Mouse (Mus musculus) layer of hippocampus, adult 18-20 months (tissue): ENCODE results near the gene Pthlh. TPM values are rescaled to one million over a fixed set of nuclear protein-coding genes. Genes with fewer than 3 reads are reported as not detected.
A peak's percentile ranks its signal among the peaks of the same experiment; 100 is the strongest.

ENCODE experiments used
- DNase-seq, 2 experiments: peaks; one replicate each; pipeline ENCODE4 v3.0.0; 2022; ENCODE audit warnings: low spot score in 2 of 2
- long read RNA-seq: library from polyadenylated mRNA; stranded (forward); transcript quantifications from one replicate; pipeline ENCODE4 v2.0.0, GENCODE M21; 2021
- total RNA-seq, 2 experiments: library from RNA; stranded (reverse); gene quantifications; 2 replicates each; pipeline ENCODE4 v1.2.3; 2021

Pthlh gene
- 1 to 10 TPM; 2.2 to 2.9 TPM for total RNA-seq
- long read RNA-seq, transcript Pthlh-201 (4 exons, 1,603 nt): major isoform, 5 of 5 reads
- long read RNA-seq, partial matches to known transcripts: 0 of 5 reads
- long read RNA-seq, other reads (novel, unspliced or antisense): 0 of 5 reads

- DNase-seq: peak; percentile 22 to 34
These were observed at the start of gene Pthlh for GRCm38 (mm10) chr6:147263587-147264565. Gene Pthlh, minus strand, starts transcription at chr6:147264183.

- no peak for DNase-seq
These were observed 49.3 kb upstream of the Pthlh start for GRCm38 (mm10) chr6:147313331-147313730.

- no peak for DNase-seq
These were observed 46.5 kb upstream of the Pthlh start for GRCm38 (mm10) chr6:147310435-147310978.

GRCm38 (mm10) chr6:147310035-147310434, 46.1 kb upstream of the Pthlh start:
- DNase-seq: no peak

- DNase-seq: peak in 1 of 2 experiments; percentile 21
These were observed 40.3 kb upstream of the Pthlh start for GRCm38 (mm10) chr6:147304236-147304635.

- DNase-seq: peak in 1 of 2 experiments; percentile 24
These were observed 35.6 kb upstream of the Pthlh start for GRCm38 (mm10) chr6:147299607-147300006.

- DNase-seq: no peak
These were observed 15.3 kb upstream of the Pthlh start for GRCm38 (mm10) chr6:147279309-147279708.

GRCm38 (mm10) chr6:147268143-147268790, 4.3 kb upstream of the Pthlh start:
- DNase-seq: no peak

GRCm38 (mm10) chr6:147266466-147266865, 2.5 kb upstream of the Pthlh start:
- no peak for DNase-seq

- no peak for DNase-seq
These were observed 805 bp downstream of the Pthlh start for GRCm38 (mm10) chr6:147263178-147263577.

- DNase-seq: no peak
These were observed 2.4 kb downstream of the Pthlh start for GRCm38 (mm10) chr6:147261616-147262015.

- no peak for DNase-seq
These were observed 3.2 kb downstream of the Pthlh start for GRCm38 (mm10) chr6:147260766-147261165.

- DNase-seq: peak in 1 of 2 experiments; percentile 12
These were observed 16.2 kb downstream of the Pthlh start for GRCm38 (mm10) chr6:147247782-147248181.

GRCm38 (mm10) chr6:147244294-147244693, 19.7 kb downstream of the Pthlh start:
- DNase-seq: no peak

- DNase-seq: no peak
These were observed 20.3 kb downstream of the Pthlh start for GRCm38 (mm10) chr6:147243655-147244054.

GRCm38 (mm10) chr6:147241541-147241940, 22.4 kb downstream of the Pthlh start:
- no peak for DNase-seq

GRCm38 (mm10) chr6:147240203-147240804, 23.7 kb downstream of the Pthlh start:
- DNase-seq: peak; percentile 24 to 68

- DNase-seq: no peak
These were observed 37.3 kb downstream of the Pthlh start for GRCm38 (mm10) chr6:147226696-147227095.

GRCm38 (mm10) chr6:147219099-147219498, 44.9 kb downstream of the Pthlh start:
- no peak for DNase-seq

- no peak for DNase-seq
These were observed 47.8 kb downstream of the Pthlh start for GRCm38 (mm10) chr6:147216156-147216555.

- no peak for DNase-seq
These were observed 56.1 kb downstream of the Pthlh start for GRCm38 (mm10) chr6:147207821-147208330.
